ENCODE assay signal across 22 mouse cellular contexts in genomic region chr13:69066636-69067035, GRCm38 (mm10).
"Had no signal": no experiment of that assay in that cellular context is flagged by ENCODE, and none has a peak within 500 bp of the region (broad histone marks: within the 10 kb centered on the region; RNA-seq: fewer than 3 reads in every experiment).

No protein-coding gene starts in this region.

- H3K4me1 ChIP-seq: limb, embryonic 12.5 days; limb, embryonic 15.5 days; lung, embryonic 15.5 days; megakaryocyte, embryonic 14.5 days; midbrain, embryonic 13.5 days; stomach, embryonic 15.5 days had no signal

- H3K36me3 ChIP-seq: limb, embryonic 12.5 days; limb, embryonic 15.5 days; lung, embryonic 15.5 days; midbrain, embryonic 10.5 days; midbrain, embryonic 13.5 days; neural tube, embryonic 13.5 days; stomach, embryonic 15.5 days had no signal

- H3K27me3 ChIP-seq: limb, embryonic 12.5 days; limb, embryonic 15.5 days; lung, embryonic 15.5 days; megakaryocyte, embryonic 14.5 days; midbrain, embryonic 13.5 days; neural tube, embryonic 13.5 days; stomach, embryonic 15.5 days had no signal

- H3K9me3 ChIP-seq: limb, embryonic 12.5 days; limb, embryonic 15.5 days; lung, embryonic 15.5 days; midbrain, embryonic 10.5 days; midbrain, embryonic 13.5 days; neural tube, embryonic 13.5 days; stomach, embryonic 15.5 days had no signal

- H3K4me3 ChIP-seq: limb, embryonic 12.5 days; limb, embryonic 15.5 days; lung, embryonic 15.5 days; megakaryocyte, embryonic 14.5 days; midbrain, embryonic 10.5 days; midbrain, embryonic 13.5 days; myocyte; neural tube, embryonic 13.5 days; stomach, embryonic 15.5 days had no signal

- ATAC-seq: hindbrain, postnatal 0 days; inflammation-experienced regulatory T-cells, adult 6 months; intestine, embryonic 16.5 days; midbrain, embryonic 13.5 days; midbrain, embryonic 16.5 days had no signal

- H3K9ac ChIP-seq: limb, embryonic 12.5 days; limb, embryonic 15.5 days; liver, embryonic 14.5 days; lung, embryonic 15.5 days; midbrain, embryonic 13.5 days; neural tube, embryonic 13.5 days; stomach, embryonic 15.5 days had no signal

- DNase-seq: left cerebral cortex, postnatal 4 days; lung, adult 18-20 months; lung, postnatal 10 days; lung, postnatal 36 days; retina, postnatal 1 day; right cerebral cortex, postnatal 25 days; spleen, adult 18-20 months; thymus, postnatal 25 days had no signal

- H3K27ac ChIP-seq: hindbrain, postnatal 0 days; limb, embryonic 12.5 days; limb, embryonic 15.5 days; liver, embryonic 14.5 days; lung, embryonic 15.5 days; midbrain, embryonic 10.5 days; midbrain, embryonic 13.5 days; neural tube, embryonic 13.5 days; stomach, embryonic 15.5 days had no signal

- H3K4me2 ChIP-seq: limb, embryonic 12.5 days; limb, embryonic 15.5 days; lung, embryonic 15.5 days; midbrain, embryonic 13.5 days; neural tube, embryonic 13.5 days; stomach, embryonic 15.5 days had no signal
